Mouse (Mus musculus) hindlimb bud, embryonic 11.5 days (tissue): ENCODE measurements around the gene Chia1.
"Not testable (repeated sequence)": the region's sequence is repeated elsewhere in the genome, so short reads cannot be mapped to it uniquely, and the experiment has no call there.

ENCODE experiments used
- DNase-seq: peaks from one replicate; pipeline ENCODE4 v3.0.0-alpha.2; 2012; ENCODE audit warnings: low read depth, low spot score; ENCODE audit errors: extremely low spot score

Chia1 gene

DNA sequence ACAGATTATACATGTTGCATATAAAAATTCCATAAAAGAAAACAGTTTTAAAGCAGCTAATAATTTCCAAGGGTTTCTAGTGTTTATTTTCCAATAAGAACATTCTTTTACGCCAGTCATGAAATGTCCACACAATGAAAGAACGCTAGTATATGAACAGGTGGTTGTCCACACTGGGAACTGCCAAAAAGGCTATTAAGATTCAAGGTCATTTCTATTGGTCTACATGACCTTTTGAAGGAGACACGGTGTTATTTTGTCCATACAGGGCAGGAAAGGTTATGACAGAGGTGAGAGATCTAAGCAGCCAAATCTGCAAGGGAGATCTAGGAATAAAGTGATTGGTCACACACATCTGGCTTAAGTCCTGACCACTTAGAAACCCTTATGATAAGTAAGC lies at the start of gene Chia1:
Gene Chia1 (plus strand): TSS at position 301 of the 400 bp plus-strand sequence.
- no peak for DNase-seq

DNA sequence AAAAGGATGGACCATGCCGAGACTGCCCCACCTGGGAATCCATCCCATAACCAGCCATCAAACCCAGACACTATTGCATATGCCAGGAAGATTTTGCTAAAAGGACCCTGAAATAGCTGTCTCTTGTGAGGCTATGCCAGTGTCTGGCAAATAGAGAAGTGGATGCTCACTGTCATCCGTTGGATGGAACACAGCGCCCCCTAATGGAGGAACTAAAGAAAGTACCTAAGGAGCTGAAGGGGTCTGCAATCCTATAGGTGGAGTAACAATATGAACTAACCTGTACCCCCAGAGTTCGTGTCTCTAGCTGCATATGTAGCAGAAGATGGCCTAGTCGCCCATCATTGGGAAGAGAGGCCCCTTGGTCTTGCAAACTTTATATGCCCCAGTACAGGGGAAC lies 45.3 kb upstream of the Chia1 start:
- DNase-seq: not testable (repeated sequence)

DNA sequence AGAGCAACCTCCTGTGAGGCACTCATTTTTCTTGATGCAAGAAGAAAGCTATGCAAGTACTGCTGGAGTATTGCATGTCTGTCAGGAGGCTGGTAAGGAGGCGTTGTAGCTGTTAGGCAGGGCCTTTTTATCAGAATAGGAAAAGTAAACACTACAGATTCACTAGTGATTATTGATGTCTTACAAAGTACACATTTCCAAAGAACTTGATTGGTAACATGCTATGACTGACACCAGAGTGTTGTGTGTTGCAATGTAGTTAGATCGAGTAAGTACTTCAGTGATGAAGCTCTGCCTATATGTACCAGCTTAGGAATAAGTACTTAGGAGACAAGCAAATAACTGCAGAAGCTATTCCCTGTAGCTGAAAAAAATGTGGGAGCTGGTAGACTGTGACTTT lies 42.0 kb upstream of the Chia1 start:
- DNase-seq: no peak

DNA sequence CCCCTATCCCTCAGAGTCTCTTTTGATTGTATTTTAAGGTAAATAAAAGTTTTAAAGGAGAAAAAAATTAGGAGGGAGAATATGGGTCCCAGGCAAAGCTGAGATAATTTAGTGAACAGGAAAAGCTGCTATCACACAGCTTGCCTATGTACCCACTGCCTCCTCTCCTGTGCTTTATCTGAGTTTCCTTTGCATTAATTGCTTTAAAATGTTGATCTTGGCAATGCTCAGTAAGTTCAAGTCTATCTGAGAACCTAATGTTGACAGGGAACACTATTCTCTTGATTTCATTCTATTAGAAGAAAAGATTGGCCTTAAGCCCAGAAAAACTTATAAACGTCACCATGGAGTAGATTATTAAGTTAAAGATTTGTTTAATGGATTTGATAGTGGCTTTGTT lies 38.2 kb upstream of the Chia1 start:
- no peak for DNase-seq

DNA sequence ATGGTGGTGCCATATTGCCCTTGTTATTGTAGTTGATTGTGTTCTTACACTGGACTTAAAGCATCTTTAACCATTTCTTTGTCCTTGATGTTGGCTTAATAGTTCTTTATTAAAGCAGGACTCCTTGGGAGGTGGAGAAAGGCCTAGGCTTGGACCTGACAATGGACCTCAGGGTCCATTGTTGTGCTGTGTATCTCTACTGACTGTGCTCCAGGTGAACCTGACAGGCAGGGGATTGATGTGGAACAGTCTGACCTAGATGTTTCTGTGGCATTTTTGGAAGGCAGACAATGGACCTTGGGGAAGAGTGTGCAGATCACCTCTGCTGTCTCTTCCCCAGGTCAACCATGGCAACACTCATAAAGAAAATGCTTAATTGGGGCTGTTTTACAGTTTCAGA lies 14.0 kb downstream of the Chia1 start:
- DNase-seq: no peak

DNA sequence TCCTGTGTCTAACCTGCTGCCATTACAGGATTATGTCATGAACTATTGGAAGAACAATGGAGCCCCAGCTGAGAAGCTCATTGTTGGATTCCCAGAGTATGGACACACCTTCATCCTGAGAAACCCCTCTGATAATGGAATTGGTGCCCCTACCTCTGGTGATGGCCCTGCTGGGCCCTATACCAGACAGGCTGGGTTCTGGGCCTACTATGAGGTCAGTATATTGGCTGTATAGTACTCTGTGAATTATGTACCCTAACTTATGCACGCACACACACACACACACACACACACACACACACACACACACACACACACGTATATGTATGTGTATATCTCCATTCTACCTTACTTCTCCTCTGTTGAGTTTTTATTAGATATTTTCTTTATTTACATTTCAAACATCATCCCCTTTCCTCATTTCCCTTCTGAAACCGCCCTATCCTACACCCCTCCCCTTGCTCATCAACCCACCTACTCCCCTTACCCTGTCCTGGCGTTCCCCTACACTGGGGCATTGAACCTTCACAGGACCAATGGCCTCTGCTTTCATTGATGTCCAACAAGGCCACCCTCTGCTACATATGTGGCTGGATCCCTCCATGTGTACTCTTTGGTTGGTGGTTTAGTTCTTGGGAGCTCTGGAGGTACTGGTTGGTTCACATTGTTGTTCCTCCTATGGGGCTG lies 15.9 kb downstream of the Chia1 start:
- no peak for DNase-seq

DNA sequence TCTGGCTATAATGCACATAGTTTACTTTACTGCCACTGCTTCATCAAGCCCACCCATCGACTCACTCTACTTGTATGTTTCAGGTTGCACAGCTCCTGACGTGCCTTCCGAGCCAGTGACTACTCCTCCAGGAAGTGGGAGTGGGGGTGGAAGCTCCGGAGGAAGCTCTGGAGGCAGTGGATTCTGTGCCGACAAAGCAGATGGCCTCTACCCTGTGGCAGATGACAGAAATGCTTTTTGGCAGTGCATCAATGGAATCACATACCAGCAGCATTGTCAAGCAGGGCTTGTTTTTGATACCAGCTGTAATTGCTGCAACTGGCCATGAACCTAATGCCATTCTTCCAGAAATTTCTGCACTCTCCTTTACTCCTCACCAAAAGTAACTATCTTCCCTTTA lies 18.7 kb downstream of the Chia1 start:
- DNase-seq: no peak

DNA sequence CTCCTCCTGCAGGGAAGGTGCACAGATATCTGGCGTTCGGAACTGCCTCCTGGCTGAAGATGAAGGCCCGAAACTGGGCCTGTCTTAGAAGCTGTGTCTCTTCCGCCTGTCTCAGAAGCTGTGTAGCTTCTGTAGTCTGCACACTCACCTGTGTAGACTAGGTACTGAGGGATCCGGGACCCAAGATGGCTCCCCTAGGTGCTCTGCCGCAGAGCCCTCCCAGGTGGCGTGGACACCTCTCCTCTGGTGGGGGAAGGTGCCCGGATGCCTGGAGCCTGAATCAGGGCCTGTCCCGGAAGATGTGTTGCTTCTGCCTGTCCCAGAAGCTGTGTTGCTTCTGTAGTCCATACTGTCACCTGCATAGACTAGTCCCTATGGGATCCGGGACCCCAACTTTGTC lies 31.1 kb downstream of the Chia1 start:
- no peak for DNase-seq

DNA sequence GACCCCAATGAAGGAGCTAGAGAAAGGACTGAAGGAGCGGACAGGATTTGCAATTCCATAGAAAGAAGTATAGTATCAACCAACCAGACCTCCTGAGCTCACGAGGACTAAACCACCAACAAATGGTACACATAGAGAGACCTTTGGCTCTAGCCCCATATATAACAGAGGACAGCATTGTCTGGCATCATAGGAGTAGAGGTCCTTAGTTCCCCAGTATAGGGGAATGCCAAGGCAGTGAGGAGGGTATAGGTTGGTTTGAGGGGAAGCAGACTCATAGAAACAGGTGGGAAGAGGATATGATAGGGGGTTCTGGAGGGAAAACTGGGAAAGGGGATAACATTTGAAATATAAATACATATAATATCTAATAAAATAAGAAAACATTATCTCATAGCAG lies 41.4 kb downstream of the Chia1 start:
- DNase-seq: no peak

DNA sequence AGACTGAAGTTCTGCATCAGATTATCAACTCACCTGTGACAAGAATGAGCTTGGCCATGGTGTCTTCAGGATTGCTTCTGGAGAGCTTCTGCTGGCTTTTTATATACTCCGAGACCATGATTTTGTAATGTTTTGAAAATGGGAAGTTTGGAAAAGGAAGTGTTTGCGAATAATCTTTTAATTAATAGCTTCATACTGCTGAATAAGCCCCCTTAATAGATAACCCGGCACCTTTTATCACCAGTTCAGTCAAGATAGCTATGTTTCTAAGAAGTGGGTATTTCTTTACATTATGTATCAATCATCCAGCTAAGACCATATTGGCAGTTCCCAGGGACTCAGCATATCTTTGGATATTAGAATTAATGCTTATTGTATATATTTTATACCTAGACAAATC lies 54.4 kb downstream of the Chia1 start, which contains the start of gene Chil3:
Gene Chil3 (minus strand): TSS at position 101 of the 400 bp plus-strand sequence.
- DNase-seq: no peak

DNA sequence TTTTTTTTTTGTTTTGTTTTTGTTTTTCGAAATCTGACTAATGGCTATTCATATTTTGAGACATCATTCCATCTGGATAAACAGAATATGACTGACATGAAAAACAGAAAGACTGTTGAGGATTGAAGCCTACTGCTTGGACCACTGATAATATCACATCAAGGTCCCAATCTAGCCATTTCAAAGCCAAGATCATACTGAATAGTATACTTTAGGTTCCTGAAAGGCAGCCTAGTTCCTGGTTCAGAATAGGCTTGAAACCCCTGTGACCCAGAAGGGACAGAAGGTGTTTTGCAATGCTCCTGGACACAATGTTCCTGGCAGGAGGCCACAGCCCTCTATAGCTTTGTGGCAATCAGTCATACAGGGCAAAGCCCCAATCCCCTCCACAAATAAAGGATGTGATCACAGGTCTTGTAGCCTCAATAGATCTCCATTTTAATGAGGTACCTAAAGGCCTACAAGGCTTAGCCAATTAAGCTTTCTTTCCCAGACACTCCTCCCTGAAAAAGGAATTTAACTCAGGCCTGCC lies 57.6 kb downstream of the Chia1 start:
- no peak for DNase-seq

DNA sequence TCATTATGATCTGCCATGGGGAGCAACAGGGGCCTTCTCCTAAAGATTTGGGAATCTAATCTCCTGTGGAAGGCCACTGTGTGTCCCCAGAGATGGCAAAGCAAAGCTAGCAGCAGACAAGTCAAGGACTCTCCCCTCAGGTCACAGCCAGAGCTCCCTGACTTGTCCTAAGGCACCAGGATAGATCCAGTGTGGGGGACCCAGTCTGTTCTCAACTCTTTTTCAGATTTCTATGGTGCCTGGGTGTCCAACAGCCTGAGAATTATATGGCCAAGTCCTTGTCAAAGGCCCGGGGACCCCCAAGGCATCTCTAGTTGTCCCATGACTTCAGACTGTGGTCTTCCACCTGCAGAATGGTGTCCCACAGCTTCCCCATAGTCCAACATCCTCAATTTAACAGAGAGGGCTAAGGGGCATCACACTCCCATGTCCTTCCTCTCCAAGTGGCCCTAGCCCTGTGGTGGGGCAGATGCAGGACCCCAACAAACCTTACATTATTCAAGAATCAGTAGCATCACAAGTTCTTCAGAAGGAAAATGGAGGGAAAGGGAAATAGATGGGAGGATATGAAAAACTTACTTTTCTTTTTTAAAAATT lies 58.2 kb downstream of the Chia1 start:
- no peak for DNase-seq

DNA sequence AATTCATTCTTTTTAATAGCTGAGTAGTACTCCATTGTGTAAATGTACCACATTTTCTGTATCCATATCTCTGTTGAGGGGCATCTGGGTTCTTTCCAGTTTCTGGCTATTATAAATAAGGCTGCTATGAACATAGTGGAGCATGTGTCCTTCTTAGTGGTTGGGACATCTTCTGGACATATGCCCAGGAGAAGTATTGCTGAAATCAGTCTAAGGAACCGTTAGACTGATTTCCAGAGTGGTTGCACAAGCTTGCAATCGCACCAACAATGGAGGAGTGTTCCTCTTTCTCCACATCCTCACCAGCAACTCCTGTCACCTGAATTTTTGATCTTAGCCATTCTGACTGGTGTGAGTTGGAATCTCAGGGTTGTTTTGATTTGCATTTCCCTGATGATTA lies 59.5 kb downstream of the Chia1 start:
- DNase-seq: not testable (repeated sequence)

DNA sequence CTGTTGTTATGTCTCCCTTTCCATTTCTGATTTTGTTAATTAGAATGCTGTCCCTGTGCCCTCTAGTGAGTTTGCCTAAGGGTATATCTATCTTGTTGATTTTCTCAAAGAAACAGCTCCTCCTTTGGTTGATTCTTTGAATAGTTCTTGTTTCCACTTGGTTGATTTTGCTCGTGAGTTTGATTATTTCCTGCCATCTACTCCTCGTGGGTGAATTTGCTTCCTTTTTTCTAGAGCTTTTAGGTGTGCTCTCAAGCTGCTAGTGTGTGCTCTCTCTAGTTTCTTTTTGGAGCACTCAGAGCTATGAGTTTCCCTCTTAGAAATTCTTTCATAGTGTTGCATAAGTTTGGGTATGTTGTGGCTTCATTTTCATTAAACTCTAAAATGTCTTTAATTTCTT lies 61.9 kb downstream of the Chia1 start:
- DNase-seq: not testable (repeated sequence)

DNA sequence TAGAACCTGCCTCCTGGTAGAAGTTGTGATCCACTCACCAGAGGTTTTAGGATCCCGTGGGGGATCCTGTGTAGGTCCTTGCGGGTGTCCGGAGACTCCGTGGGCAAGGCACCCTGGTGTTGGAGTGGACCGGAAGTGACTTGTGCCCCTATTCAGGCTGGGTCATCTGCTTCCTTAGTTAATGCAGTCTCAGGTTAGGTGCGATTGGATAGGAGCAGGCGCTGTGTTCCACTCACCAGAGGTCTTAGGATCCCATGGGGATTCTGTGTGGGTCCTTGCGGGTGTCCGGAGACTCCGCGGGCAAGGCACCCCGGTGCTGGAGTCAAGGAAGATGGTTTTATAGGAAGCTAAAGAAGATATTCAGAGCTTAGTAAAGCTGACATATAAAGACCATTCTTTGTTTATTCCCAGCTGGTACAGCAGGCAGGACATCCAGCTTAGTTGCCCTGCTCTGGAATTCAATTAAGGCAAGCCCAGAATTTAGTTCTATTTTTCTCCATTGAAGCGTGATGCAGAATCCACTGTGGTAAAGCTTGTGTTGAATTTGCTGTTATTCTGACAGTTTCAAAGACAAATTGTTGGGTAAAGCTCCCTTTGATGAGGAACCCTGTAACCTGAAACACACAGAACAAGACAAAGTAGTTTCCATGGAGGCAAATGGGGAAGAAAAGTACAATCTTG lies 64.6 kb downstream of the Chia1 start:
- DNase-seq: no peak
